Mouse (Mus musculus) left cerebral cortex, postnatal 4 days (tissue): ENCODE measurements around the gene Trib2. TPM values are rescaled to one million over a fixed set of nuclear protein-coding genes. Genes with fewer than 3 reads are reported as not detected.

Experiments
- DNase-seq: peaks from one replicate; pipeline ENCODE4 v3.0.0-alpha.2; 2022
- intact Hi-C: fragments of 180-260 bp; cut with DNase I; formaldehyde crosslinking; loops from one replicate; pipeline ENCODE4 v1.15.1; 2025
- total RNA-seq, 2 experiments: library from RNA; stranded (reverse); gene quantifications; 2 replicates each; pipeline ENCODE4 v1.2.3; 2021

The Trib2 gene
- total RNA-seq, 2 experiments from 2014 or later = 74.7 to 82.2 TPM

DNA sequence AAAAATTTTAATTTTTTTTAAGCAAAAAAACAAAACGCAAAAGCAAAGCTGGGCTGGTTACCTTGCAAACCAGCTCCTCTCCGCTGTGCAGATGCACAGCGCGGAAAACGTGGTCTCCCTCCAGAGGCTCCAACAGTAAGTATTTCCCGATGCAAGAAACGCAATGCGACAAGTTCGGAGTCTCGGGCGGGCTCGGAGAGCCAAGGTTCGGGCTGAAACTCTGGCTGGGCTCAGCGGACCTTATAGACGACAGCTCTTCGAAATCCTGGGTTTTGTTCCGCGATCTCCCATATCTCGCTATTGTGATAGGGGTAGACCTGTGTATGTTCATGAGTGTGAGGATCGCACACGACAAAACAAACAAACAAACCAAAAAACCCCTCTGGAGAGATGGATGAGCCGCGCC is 1.5 kb downstream of the Trib2 start:
- intact Hi-C loops = loop anchor here (5.0 to 10.0 kb wide), 3 partner anchors 570 to 717 kb away; no protein-coding TSS in a partner anchor
- DNase-seq = peak; percentile 45

DNA sequence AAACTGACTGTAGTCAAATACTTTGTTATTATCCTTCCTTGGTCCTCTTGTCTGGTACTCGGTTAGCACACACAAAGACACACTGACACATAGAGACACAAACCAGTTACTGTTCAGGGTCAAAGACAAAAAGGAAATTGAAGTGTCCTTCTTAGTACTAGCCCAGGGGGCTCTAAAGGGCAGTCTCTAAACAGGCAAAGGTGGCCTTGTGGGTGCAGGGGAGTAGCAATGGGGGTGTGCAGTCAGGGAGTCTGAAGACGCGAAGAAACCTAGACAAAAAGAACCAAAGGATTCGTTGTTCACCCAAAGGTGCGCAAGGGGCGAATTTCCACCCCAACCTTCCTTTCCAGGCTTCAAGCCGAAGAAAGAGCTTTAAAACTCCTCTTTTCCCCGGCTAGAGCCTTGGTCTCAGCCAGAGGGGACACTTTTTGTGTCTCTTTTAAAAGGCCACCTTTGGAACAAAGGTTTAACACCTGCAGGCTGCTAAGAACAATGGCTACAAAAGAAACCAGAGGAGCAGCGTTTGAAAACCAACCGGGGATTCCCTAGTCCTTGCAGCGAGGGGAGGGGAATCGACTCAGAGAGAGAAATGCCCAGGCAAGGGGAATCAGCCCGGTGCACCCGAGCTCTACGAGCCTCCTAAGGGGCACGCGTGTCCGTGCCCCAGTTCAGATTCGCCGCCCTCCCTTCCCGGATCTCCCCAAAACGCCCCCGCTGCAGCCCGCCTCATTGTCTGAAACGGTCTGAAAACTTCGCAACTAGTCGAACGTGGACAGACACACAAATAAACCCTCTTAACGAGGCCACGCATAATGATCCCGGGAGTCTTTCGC is 2.3 kb downstream of the Trib2 start:
- DNase-seq = peak; percentile 37
- intact Hi-C loops = loop anchor here (1.0 to 10.0 kb wide), 5 partner anchors 208 to 718 kb away; no protein-coding TSS in a partner anchor

DNA sequence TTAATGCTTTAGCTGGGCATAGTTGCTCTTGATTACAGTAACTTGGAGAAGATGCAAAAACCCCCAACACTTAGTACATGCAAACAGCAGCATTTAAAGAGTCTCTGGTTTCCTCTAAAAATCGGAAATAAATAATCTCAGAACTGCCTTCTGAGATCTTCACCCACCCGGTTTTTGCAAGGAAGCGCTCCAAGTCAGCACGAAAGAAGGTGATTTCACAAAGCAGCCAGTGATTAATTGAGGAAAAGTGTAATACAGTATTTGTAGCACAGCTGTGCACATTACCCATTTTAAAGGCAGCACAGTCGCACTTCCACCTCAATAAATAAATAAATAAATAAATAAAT is 2.9 kb downstream of the Trib2 start:
- DNase-seq = no peak
- intact Hi-C loops = loop anchor here (1.0 to 10.0 kb wide), 3 partner anchors 207 to 571 kb away; no protein-coding TSS in a partner anchor

DNA sequence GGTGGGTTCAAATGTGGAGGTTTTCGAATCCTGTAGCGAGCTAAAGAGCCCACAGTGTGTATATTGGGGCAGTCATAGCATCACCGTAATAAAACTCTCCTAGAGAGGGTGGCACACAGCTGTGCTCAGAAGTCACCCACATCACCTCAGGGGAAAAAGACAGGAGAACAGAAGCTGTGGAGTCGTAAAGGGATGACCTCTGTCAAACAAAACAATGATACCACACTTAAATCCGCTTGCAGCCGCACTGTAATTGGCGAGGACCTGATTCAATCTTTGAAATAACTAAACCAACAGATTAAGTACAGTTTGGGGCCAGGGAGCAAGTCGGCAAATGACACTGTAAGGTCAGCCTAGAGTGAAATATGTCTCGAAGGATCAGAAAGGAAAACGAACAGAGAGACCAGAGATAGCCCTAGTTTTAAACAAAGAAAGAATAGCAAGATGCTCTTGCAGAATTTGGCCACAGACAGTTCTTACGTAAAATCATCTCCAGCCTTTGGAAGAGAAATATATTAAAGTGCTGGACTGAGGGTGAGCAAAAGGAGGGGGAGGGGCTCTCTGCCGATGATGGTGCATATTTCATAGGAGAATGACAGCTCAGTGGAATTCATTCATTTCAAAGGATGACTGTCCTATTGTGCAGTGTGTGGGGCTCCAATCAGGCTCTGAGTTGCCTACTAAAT is 3.4 kb downstream of the Trib2 start:
- intact Hi-C loops = loop anchor here (5.0 to 10.0 kb wide), 2 partner anchors 276 to 572 kb away; no protein-coding TSS in a partner anchor
- peak; percentile 45 for DNase-seq

DNA sequence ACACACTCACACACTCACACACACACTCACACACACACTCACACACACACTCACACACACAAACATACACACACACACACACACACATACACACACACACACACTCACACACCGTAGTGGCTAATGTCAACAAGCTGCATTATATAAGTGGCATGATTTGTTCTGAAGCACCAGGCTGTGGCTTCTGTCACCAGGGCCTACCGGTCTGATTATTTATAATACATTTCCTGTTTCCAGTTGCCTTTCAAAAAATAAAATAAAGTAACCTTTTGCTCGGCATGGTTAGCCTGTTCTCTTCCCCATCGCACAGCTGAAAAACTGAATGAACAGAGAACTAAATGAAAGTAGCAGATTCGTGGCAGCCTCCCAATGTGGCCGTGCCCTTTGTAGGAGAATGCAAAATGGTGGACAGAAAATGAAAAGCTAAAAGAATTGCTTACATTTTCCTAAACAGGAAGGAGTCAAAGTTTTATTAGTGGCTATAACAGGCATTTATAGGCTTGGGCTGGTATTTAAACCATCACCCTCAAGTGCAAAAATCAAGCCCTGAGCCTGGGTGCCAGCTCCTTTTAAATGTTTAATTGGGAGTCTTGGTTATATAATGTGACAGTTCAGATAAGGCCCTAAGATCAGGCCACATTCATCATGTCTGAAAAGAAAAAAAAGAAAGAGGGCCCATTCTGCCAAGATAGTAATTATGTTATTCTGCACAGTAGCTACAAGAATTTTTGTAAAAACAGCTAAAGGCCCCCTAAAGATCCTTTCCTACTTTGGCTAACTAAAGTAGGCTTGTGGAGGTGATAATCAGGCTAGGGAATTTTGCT is 4.4 kb downstream of the Trib2 start:
- intact Hi-C loops = loop anchor here (5.0 to 10.0 kb wide), 2 partner anchors 275 to 572 kb away; no protein-coding TSS in a partner anchor
- DNase-seq = no peak

DNA sequence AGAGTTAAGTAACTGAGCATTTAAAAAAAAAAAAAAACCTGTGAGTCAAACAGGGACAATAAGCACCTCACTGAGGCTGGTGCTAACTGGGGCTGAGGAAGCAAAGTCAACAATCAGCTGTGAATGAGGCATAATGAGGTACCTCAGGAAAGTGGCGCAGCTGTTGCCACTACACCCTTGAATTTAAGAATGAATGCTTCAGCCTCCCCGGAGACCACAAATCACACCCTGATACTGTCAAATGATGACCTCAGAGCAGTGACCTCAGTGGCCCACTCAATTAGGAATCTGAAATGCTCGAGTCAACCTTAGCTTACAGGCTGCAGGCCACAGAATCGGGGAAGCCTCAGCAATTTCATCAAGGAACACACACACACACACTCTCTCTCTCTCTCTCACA is 5.0 kb downstream of the Trib2 start:
- intact Hi-C loops = loop anchor here (5.0 to 10.0 kb wide), 2 partner anchors 274 to 573 kb away; no protein-coding TSS in a partner anchor
- DNase-seq = no peak

DNA sequence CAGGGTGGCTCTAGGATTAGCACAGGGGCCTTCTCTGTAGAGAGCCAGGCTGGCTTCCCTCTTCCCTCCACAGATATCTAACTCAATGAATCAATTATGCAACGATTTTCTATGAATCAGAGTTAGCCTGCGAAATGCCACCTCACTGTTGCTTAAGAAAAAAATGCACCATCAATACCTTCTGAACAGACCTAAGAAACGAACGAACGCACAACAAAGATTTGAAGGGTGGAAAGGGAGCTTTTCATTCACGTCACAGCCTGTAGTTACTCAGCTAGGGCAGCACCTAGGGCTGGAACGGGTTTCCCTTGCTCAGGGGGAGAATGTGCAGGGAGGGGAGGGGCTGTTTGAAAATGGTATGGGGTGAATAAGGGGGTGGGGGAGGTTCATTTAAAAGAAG is 5.8 kb downstream of the Trib2 start:
- intact Hi-C loops = loop anchor here (5.0 to 10.0 kb wide), 2 partner anchors 274 to 574 kb away; no protein-coding TSS in a partner anchor
- no peak for DNase-seq

DNA sequence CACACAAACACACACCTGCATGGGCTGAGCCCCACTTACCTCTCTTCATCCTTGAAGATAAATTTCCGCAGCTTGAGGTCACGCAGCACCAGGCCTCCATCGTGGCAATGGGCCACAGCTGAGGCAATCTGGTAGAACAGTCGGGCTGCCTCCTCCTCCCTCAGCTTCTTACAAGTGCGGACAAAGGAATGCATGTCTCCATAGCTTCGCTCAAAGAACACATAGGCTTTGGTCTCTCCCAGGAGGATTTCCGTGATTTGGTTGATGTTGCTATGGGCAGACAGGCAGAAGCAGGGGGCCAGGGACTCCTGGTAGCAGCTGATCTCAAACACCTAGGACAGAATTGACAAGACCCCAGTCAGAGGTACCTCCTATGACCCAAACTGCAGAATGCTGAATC is 7.1 kb downstream of the Trib2 start:
- DNase-seq = no peak
- intact Hi-C loops = loop anchor here (5.0 to 10.0 kb wide), 2 partner anchors 272 to 575 kb away; no protein-coding TSS in a partner anchor

DNA sequence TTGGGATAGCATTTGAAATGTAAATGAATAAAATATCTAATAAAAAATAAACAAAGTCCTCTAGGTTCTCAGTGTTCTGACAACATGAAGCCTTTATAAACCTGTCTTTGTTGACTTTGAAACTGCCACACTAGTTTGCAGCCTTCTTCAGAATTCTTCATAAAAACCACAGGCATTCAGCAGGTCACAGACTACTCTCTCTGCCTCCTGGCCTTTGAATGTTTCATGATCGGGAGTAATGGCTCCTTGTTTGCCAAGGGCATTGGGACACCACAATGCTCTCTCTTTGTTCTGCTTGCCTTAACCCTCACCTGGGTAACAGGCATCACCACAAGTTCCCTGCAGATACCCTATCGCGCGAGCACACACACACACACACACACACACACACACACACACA is 7.5 kb downstream of the Trib2 start:
- intact Hi-C loops = no loop called here
- no peak for DNase-seq

DNA sequence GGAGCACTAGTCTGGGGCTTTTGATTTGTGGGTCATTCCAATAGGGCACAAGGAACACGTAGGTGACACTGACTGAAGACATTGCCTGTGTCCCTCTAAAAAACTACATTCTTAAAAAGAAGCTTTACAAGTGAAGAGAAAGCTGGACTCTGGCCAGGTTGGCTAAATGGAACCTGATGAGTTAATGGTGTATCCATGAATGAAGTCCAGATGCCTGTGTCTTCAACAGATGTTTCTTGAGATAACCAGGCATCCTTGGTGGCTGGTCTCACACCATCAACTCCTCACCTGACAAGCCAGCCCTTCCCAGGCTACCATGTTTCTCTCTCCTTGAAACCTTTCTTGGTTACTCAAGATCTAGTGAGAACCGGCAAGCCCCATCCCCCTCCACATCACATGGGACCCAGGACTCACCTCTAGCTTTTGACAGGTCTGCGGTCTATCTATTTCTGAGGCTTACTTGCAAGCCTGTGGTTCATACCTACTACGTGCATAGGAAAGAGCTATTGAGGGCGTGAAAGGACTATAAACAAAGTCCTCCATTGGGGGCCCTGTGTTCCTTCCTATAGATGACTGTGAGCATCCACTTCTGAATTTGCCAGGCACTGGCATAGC is 8.4 kb downstream of the Trib2 start:
- DNase-seq = no peak
- intact Hi-C loops = no loop called here

DNA sequence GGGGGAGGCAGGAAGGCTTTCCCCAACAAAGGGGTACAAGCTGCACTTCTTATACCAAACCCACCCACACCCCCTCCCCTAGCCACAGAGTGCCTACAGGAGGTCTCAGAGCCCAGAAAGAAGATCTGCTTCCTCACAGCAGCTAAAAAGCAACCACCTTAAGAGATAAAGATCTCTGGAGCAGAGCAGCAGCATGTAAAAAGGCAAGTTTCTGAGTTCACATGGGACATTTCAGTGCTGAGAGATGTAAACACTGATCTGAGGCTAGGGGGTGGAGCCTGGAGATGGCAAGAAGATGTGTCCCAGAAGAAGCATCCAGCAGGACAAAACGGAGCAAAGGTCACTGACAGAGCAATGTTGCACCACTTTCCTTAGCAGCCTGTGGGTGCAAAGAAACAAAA is 11.8 kb downstream of the Trib2 start:
- intact Hi-C loops = no loop called here
- DNase-seq = no peak

DNA sequence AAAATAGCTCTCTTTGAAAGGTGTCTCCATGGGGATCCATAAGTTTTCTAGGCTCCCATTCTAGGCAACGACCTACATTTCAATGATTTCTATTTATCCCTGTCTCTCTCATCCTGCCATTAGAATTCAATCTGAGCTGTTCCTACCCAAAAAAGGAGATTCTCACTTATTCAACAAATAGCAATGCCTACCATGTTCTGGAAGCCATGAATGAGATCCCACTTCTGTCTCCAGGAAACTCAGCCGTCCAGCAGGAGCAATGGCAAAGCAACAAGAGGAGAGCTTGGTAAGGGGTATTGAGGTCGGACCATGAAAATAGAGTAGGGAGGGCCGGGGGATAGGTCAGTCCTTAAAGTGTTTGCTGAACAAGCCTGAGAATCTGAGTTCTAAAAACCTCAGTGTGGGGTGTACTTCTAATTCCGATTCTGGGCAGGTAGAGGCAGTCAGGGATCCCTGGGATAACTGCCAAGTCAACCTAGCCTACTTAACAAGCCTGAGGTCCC is 12.7 kb downstream of the Trib2 start:
- DNase-seq = no peak
- intact Hi-C loops = no loop called here

DNA sequence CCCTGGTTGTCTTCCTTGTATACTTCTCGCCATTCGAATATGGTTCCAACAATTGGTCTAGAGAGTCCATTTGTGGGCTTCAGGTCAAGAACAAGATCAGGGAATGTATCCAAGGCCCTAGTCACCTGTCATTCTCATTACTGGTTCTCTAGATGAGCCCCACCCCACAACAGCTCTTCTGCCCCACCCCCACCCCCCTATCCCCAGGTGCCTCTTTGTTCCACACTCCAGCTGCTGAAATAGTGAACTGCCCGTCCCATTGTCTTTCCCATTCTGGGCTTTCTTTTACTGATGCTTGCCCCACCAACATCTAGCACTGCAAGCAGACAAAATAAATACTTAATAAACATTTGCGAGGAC is 15.2 kb downstream of the Trib2 start:
- intact Hi-C loops = no loop called here
- no peak for DNase-seq

DNA sequence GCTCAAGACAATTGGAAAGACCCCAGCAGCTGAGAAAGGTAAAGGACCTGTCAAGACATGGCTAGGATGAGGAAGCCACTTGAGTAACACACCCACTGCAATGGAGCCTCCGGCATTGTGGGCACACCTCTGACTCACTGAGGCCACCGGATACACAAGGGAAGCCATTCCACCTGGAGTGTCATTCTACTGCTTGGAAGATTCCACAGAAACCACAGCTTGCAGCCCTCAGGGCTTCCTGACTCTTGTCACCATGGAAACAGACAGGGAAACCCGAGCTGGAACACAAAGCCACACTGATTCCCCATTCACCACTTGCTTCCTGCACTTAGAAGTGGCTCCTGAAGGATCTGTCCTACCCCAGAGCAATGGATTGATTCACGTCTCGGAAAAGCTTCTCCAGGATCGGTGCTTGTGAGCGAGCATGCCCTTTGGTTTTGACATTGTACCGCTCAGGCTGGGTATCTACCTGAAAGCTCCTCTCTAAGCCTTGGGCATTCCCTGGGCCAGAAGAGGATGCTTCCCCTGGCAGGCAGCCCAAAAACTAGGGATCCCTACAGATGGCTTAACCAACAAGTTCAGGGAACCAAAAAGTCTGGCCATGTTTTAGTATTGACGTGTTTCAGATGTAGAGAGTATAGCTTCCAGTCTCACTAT is 15.7 kb downstream of the Trib2 start:
- intact Hi-C loops = no loop called here

DNA sequence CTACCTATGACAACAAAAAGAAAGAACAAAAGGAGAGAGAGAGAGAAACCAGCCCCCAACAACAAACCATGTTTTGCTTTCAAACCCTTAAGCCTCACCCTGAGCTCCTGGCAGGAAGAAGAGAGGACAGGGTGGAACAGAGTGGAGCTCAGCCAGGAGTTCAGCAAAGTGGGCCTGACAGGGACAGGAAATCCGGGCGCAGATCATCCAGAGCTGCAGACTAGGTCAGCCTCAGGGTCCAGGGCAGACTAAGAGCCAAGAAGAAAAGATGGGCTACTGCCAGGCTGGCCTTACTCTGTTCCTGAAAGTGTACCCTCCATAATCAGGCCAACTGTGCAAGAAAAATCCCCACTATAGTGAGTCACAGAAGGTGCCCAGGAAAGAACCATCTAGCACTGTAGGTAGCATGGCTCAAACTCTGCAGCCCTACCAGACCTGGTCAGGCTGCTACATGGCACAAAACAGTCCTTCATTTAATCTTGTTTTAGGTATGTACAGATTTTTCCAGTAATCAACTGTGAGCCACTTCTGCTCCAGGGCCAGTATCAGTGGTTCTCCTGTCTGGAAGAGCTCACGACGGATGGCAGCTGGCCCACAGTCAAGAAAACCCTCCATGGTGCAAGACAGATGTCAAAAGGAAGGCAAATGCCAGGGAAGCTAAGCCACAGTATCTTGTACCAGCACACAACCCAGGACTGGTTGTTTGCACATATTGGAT is 16.4 kb downstream of the Trib2 start:
- intact Hi-C loops = no loop called here
- DNase-seq = peak; percentile 60

More for the DNA sequence above, 15.7 kb downstream of the Trib2 start:
- peak; percentile 53 for DNase-seq

DNA sequence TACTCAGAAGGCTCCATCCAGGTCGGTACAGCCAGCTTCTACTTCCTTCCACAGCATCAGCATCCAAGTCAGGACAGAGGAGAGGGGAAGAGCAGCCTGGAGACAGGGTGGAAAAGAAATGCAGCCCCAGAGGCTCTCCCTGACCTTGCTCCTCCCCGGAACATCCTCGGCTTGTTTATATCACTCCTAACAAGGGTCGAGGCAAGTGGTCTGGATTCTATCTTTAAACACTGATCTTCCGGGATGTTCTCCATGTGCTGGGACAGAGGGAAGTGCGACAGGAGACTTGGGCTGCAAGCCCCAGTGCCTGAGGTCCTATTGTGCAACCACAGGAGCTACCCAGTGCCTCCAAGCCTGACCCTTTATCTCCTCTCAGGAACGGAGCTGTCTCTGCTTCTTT is 18.7 kb downstream of the Trib2 start:
- intact Hi-C loops = no loop called here
- no peak for DNase-seq

DNA sequence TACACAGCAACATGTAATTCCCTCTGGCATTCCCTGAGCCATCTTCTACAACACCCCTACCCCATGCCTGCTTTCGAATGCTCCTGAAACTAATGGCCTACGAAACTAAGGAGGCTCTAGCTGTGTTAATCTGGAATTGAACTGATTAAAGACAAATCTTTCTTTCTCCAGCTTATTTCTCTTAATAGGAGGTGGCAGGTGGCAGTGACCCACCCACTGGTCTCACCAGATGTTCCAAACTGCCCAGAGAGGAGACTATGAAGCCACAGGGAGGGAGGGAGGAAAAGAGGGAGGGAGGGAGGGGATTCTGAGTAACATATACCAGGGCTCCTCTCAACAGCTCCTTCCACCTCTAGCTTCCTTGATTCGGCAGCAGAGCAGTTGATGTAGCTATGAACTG is 20.8 kb downstream of the Trib2 start:
- no peak for DNase-seq
- intact Hi-C loops = no loop called here

DNA sequence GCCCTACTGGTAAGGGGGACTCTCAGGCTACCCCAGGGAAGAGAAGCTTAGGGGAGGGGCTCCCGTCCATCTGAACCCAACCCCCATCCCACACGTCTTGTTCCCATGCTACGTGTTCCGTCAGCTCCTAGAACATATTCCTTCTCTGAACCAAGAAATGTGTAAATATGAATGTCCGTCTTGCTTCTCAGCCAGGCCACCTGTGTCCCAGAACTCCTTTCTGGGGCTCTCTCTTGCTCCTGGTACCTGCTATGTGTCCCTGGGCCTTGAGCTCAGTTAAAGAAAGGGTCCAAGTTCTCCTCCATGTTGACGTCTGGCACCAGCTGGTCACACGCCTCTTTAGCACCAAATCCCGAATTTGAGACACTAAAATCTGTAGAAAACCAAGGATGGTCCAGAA is 23.4 kb downstream of the Trib2 start:
- intact Hi-C loops = no loop called here

DNA sequence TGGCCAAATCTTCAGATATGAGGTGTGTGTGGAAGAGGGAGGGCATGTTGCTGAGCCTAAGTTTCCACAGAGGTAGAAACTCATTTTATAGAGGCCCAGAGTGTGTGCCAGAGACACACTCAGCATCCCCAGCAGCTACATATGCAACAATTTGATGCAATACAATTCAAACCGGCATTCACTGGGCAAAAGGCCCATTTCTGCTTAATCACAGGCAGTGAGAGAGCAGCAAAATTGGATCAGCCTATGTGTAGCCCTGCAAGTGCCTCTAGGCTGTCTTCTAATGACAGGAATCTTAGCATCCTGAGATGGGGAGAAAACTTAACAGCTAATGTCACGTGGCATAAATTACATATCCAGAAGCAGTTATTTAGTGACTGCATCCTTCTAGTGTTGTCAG is 26.5 kb downstream of the Trib2 start:
- intact Hi-C loops = no loop called here

More for the DNA sequence above, 23.4 kb downstream of the Trib2 start:
- DNase-seq = no peak

More for the DNA sequence above, 26.5 kb downstream of the Trib2 start:
- DNase-seq = no peak
